Mouse (Mus musculus) c-Kit-positive CD71-negative TER-119-negative erythroid progenitor cells, embryonic 14.5 days (primary cell): ENCODE results near the gene Oas1c.
A peak's percentile ranks its signal among the peaks of the same experiment; 100 is the strongest.
"Not testable (repeated sequence)": the region's sequence is repeated elsewhere in the genome, so short reads cannot be mapped to it uniquely, and the experiment has no call there.

Experiments
- DNase-seq: peaks from one replicate; pipeline ENCODE4 v3.0.0-alpha.2; 2013; ENCODE audit warnings: low read depth

The Oas1c gene

GRCm38 (mm10) chr5:120811951-120812819, at the start of gene Oas1c:
TSS of gene Oas1c (minus strand) at chr5:120812514.
- DNase-seq = peak; percentile 73

DNA sequence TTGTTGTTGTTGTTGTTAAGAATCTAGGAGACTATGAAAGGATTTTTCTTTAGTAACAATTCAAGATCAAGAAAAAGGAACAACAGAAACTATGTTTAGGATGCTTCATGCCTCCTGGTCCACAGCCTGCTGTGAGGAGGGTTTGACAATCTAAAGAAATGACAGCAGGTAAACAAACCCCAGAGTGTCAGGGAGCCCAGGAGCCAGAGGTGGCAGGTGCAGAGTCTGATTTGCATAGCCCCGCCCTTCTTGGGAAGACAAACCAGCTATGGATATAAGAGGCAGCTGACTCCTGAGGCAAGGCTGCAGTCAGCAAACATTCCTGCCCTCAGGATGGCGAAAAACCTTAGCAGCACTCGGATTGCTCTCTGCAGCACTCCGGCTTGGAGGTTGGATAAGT, 48.8 kb upstream of the Oas1c start, which contains the start of gene Oas1h:
TSS of gene Oas1h (plus strand) at position 301 of the 400 bp plus-strand sequence.
- no peak for DNase-seq

DNA sequence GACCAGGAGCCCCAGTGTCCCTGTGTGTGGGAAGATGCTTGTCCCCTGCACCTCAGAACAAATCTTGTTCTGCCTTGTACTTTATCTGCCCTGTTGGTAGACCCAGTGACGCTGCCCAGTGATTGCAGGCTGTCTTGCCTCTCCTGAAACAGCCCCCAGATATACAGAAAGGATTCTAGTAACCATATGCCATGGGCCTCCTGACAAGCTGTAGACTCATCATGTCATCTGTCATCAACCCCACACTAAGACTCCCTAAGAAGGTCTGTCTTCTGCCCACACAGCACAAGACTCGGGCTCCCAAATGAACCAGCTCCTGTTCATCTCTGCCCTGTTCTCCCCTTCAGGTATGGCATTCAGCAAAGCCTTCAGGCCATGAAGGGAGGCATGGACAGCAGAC, 46.9 kb upstream of the Oas1c start:
- no peak for DNase-seq

- DNase-seq = peak; percentile 42
Observed at GRCm38 (mm10) chr5:120849601-120850136, 37.4 kb upstream of the Oas1c start.

GRCm38 (mm10) chr5:120847067-120847466, 34.8 kb upstream of the Oas1c start, which contains the start of gene Oas1f:
TSS of gene Oas1f (plus strand) at chr5:120847367.
- no peak for DNase-seq

GRCm38 (mm10) chr5:120844713-120845112, 32.4 kb upstream of the Oas1c start:
- no peak for DNase-seq

DNA sequence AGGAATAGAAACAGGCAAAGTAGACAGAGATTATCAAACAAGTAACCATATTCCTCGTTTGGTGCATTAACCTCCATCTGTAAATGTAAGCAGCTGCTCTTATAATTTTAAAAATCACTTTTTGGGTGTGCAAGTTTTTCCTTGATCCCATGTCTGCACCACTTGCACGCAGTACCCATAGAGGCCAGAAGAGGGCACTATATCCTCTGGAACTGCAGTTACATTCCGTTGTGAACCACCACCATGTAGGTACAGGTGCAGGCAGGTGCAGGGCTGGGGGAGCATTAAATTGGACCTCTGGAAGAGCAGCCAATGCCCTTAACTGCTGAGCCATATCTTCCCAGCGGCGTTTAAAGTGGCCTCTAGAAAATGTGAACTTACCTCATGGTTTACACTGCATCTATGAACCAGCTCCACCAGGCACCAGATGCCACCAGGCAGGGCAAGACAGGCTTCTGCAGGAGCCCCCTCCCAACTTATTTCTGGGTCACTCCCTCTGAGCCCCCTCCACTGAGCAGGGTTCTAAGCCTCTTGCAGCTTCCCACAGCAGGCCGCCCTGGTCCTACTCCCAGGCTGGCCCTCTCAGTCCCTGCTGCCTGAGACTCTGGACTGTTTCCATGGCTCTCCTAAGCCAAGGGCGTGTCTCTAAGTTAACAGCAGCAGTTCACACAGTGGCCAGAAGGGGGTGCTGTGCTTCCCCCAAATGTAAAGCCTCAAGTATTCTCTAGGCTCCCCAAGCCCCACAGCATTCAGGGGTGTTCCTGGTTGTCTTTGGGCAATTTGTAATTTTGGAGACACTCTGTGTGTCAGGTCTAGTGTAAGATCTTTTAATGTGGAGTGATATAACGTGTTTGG, 24.6 kb upstream of the Oas1c start:
- peak; percentile 33 for DNase-seq

DNA sequence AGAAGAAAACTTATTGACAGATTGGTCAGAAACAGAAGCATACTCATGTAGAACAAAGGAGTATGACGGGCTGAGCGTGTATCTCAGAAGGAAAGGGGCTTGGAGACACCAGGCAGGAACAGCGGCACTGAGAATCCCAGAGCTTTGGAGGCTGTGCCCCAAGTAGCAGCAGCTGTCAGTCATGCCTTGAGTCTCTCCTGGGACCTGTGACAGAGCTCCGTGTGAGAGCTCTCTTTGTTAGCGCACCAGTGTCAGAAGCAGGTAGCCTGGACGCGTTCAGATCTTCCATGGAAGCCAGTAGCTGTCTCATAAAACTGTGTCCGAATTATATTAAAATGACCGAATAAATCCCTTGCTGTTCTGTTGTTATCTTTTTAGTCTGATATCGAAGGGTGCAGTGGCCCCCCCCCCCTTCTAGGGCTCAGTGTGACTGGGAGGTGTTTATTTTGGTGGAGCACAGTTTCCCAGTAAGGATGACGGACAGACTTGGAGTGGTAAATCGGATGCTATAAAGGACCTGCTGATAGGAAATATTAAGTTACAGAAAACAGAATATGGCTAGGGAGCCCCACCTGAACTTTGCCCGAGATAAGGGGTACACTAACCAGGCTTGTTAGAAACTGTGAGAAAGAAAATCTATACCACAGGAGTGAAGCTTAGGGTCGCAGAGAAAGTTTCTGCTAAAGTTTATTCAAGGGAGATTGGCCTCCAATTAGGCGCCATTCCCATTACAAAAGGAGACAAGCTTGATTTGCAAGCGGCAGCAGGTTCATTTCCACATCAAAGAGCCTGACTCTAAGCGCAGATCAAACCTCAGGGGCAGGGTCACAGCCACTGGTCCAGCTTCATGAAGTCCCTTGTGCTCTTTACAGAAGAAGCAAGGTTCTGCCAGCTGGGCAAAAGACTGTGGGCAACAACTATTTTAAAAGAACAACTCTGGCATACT, 21.3 kb upstream of the Oas1c start:
- no peak for DNase-seq

- no peak for DNase-seq
Observed at GRCm38 (mm10) chr5:120831031-120831430, 18.7 kb upstream of the Oas1c start.

DNA sequence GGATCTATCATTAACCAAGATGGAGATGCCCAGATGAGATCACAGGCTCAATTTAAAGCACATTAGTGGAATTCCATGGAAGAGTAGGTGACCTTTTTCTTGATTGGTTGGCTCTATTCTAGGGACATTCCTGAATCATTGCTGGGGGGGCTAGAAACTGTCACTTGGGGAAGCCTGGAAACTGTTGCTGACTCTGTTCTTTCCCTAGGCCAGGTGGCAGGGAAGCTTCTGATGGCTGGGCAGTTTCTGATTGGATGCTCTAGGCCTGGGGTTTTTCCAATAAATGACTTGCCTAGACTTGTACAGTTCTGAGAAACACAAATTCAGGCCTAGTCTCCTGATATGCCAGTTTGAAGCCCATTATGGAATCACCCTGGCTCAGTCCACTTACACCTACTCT, 6.7 kb upstream of the Oas1c start:
- no peak for DNase-seq

DNA sequence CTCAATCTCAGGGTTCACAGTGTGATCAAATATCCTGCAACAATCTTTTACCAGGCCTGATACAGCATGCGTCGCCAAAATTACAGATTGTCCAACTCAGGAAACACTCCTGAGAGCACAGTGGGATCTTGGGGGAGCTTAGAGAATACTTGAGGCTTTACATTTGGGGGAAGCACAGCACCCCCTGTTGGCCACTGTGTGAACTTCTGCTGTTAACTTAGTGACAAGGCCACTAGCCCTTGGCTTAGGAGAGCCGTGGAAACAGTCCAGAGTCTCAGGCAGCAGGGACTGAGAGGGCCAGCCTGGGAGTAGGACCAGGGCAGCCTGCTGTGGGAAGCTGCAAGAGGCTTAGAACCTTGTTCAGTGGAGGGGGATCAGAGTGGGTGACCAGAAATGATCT, 3.6 kb upstream of the Oas1c start:
- DNase-seq = peak; percentile 31

DNA sequence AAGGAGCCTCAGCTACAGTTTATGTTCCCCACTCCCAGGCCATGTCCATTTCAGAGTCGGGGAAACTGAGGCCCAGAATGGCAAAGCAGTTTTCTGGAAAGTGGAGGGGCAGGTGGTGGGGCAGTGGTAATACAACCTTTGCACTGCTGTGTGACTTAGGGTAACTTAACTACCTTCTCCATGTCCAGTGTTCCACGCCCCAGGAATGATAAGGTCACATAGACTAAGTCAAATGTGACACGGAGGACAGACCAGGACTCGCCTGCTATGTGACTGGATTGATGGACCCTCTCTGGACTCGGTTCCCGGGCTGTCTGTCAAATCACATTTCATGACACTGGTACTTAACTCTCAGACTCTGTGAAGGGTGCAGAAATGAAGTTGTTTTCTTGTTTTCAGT, 709 bp upstream of the Oas1c start:
- no peak for DNase-seq

- no peak for DNase-seq
Observed at GRCm38 (mm10) chr5:120809171-120809570, 3.1 kb downstream of the Oas1c start.

DNA sequence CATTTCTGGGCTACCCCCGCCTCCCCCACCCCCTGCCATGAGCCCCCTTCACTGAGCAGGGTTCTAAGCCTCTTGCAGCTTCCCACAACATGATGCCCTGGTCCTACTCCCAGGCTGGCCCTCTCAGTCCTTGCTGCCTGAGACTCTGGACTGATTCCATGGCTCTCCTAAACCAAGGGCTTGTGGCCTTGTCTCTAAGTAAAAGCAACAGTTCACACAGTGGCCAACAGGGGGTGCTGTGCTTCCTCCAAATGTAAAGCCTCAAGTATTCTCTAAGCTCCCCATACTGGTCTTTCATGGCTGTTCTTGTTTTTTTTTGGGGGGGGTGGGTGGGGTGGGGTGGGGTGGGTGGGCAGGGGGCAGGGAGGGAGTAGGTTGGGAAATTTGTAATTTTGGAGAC, 5.9 kb downstream of the Oas1c start:
- DNase-seq = peak; percentile 65

DNA sequence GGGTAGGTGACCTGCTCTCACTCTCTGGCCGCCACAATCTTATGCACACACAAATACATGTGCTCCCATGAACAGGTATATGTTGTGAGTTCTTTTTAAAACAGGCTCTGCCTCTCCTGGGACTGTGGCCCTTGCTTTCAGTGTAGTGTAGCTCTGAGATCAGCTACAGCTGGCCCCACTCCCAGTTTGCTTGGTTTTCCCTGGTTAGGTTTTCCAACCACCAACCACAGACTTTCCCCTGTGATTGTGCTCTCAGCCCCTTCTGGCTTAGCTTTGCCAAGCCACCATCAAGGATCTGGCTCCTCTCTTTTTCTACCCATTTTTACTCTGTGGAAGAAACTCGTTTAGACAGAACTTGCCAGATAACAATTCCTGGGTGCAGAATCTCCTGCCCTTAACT, 8.7 kb downstream of the Oas1c start:
- no peak for DNase-seq

GRCm38 (mm10) chr5:120798943-120799342, 13.4 kb downstream of the Oas1c start:
- not testable (repeated sequence) for DNase-seq

DNA sequence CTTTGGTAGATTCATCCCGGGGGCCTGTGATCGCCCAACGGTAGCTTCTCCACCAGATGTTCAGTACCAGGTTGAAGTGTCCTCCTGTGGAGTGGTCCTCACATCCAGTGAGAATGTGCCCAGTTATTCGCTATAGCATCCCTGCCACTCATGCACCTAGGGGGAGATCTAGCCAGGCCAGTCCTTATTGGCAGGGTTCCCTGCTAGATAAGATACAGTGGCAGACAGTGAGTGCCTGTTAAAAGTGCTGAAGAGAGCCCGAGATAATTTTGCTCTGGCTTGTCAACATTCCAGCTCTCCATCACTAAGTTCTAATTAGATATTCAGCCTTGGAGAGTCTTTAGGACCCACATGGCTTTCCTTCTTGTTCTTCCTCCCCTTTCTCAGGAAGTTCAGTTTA, 14.2 kb downstream of the Oas1c start:
- DNase-seq = not testable (repeated sequence)

GRCm38 (mm10) chr5:120795480-120796034, 16.8 kb downstream of the Oas1c start, which contains the start of gene Oas1e:
TSS of gene Oas1e (minus strand) at chr5:120795530.
- DNase-seq = not testable (repeated sequence)

- DNase-seq = no peak
Observed at GRCm38 (mm10) chr5:120793043-120793442, 19.3 kb downstream of the Oas1c start.

GRCm38 (mm10) chr5:120787042-120787441, 25.3 kb downstream of the Oas1c start:
- DNase-seq = no peak

- DNase-seq = no peak
Observed at GRCm38 (mm10) chr5:120782446-120782845, 29.9 kb downstream of the Oas1c start.
